Mouse (Mus musculus): ENCODE measurements around the gene Abtb2.

GRCm38 (mm10) chr2:103760906-103761716, 195.0 kb downstream of the Abtb2 start, which contains the start of gene Nat10:
- TF ChIP-seq CTCF (IDR thresholded peaks at IDR 0.05; ENCODE audit: extremely low read depth, insufficient read depth, insufficient read length, insufficient replicate concordance) (no peak), POLR2A (IDR thresholded peaks at IDR 0.05; ENCODE audit: low read depth, low read length) (no peak)
